Mouse (Mus musculus) ES-E14 (cell line): ENCODE measurements around the gene Tmem218.

Experiments
- CHD2 ChIP-seq: IDR thresholded peaks from 2 replicates; pipeline ENCODE4 v1.6.1; 2014; ENCODE audit warnings: mild to moderate bottlenecking, low read depth, low read length, inconsistent platforms
- HCFC1 ChIP-seq: IDR thresholded peaks from 2 replicates; pipeline ENCODE4 v1.6.1; 2012; ENCODE audit warnings: low read length, inconsistent platforms, borderline replicate concordance; ENCODE audit not compliant: insufficient read depth
- ZC3H11A ChIP-seq: IDR thresholded peaks from 2 replicates; pipeline ENCODE4 v1.6.1; 2012; ENCODE audit warnings: low read depth, mild to moderate bottlenecking, inconsistent platforms, low read length, borderline replicate concordance

DNA sequence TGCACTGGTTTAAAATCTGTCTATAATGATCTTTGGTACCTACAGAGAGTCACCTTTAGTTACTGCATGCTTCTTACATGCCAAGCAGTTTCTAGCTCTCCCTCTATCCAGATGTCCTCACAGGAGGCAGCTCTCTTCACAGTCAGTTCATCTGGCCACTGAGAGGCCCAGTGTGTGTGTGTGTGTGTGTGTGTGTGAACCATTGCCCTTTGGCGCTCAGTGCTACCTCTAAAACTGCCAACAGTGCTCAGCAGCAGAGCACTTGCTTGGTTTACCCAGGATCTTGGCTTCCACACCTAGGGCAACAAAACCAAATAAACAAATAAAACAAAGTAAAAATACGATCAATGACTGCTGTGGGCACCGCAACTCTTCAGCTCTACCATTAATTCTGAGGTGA lies 42.0 kb downstream of the Tmem218 start:
- TF ChIP-seq HCFC1 = no peak
- TF ChIP-seq CHD2 = no peak
- no peak for TF ChIP-seq ZC3H11A
